Mouse (Mus musculus) right cerebral cortex, postnatal 36 days (tissue): ENCODE measurements around the gene Exo5.

Source experiments
- DNase-seq, 2 experiments: peaks; one replicate each; pipeline ENCODE4 v3.0.0; 2022; ENCODE audit warnings: low spot score in 2 of 2, mixed read lengths in 1 of 2

The Exo5 gene

DNA sequence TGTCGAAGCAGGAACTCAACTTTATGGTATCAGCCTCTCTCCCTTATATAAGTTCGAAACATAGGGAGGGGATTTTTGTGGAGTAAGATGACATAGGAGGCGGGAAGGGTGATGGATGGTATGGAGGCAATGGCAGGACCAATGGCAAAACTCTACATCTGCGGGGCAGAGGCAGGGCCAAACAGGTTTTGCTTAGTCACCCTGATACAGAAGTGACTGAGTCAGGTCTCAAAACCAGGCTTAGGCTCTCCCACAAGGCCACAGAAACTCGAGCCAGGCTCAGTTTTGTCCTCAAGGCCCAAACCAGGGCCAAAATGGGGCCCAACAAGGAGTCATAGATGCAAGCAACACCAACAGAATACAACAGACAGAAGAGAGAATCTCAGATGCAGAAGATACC is 19.2 kb downstream of the Exo5 start:
- DNase-seq, result no peak

DNA sequence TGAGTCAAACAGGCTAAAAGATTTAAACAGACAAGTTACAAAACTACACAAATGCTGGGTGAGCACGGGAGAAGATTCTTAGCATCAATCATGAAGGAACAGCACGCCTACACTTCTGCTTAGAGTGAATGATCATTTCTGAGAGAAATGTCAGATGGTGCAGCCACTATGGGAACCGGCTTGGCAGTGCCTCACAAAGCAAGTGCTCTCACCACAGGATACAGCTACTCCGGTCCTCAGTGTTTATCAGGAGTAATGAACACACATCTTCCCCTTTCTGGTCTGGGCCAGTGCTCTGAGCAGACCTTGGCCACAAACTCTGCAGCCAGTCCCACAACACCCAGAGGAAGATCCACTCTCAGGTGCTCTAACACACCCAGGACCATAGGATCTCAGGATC is 20.3 kb downstream of the Exo5 start:
- DNase-seq, result no peak

DNA sequence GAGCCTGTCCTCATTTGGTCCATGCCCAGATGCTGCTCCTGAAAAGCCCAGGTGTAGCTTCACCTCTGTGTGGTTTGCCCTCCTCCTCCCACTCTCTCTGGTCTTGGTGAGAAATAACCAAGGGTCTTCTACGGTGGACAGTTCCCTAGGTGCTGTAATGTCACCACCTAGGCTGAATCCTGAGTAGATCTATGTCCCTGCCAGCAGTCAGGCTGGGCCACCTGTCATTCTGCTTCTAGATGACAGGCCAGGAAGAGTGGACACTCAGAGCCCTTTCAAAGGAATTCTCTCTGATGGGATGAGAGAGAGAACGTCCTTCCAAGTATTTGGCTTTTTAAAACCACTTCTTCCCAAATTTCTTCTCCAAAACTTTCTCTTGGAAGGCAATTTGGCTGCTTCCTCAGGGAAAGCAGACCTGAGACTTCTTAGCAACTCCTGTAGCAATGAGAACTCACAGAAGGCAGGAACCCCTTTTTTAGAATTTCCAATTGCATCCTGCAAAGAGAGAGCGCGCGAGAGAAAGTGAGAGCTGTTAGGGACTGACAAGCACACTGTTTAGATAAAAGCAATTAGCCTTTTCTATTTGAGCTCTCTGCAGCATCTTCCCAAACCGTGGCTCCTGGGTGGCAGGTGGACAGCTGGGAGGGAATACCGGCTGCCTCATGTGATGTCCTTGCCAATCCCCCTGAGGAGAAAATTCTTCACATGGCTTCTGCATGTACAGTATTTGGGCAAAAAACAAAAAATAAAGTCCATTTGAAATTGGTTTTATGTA is 28.8 kb downstream of the Exo5 start:
- no peak for DNase-seq

DNA sequence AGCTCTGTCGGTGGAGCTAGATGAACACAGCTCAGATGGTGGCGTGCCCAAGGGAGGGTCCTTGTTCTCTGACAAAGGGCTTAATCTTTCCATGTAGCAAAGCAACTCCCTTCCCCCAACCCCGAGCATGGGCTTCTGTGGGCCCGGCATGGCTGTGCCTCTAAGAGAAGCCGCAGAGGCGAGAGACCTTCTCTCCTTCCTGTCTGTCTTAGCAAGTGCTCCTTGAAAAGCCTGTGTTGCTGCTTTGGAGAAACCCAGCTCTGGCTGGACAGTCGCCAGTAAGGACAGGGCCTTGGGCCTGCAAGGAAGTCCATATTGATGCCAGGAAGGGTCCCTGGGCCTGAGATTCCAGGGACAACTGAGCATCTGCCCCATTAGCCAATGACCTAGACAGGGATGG is 29.6 kb downstream of the Exo5 start:
- no peak for DNase-seq

DNA sequence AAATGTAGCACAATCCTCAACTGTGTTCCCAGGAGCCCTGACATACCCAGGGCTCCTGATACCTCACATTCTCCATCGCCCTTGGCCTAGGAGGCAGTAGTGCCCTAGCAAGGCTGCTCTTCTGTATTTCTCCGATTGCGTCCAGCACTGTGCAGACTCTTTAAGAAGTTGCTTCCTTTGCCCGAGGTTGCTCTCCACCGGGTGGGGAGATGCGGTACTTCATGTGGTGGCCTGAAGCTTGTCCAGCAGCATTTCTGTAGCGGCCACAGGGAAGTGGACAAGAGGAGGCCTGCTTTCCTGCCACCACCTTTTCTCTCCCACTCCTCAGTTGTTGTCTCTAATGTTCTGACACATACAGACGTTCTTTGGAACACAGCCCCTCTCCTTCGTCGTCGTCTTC is 30.2 kb downstream of the Exo5 start:
- no peak for DNase-seq

DNA sequence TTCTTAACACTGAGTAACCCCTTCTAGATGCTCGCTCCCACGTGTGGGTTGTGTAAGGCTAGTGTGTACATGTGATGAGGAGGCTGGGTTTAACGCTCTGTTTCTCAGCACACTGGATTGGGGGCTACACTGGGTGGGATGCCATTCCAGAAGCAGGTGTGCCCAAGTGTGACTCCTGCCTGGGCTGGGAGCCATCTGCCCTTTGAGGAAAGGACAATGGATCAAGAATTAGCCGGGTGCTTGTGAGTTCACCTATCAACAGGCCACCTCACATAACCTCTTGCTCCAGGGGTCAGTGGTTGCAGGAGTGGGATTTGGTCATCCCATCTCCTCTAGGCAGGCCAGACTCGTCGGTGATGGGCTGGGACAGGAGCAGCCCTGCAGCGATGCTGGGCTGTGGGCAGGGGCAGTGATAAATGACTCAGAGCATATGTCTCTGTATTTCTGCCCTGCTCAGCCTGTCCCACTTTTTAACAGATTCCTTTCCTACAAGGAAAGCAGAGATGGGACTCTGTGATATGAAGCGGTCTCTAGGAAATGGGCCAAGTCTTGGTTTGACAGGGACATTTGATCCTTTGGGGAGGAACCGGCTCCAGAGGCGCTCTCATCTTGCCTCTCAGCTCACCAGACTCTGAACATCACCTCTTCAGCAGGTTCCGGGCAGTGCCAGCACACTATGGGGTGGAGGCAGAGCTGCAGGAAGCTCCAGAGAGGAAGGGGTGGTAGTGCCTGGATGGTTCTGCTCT is 31.0 kb downstream of the Exo5 start:
- no peak for DNase-seq

DNA sequence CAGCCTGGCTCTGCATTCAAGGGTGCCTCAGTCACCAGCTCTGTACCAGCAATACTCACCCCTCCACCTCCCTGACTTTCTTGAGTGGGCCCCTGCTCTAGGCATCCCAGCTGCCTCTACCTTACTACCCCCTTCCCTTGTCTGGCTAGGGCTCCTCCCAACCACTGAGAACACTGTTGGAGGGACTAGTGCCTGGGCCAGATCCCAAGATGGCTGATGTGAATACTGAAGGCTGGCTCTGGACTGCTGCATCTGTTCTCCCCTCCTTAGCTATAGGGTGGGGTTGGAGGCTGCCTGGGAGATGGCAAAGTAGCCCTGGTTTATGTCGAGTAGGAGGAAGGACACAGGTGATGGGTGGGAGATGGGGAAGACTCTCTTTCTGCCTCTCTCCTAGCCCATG is 32.3 kb downstream of the Exo5 start:
- DNase-seq, result no peak

DNA sequence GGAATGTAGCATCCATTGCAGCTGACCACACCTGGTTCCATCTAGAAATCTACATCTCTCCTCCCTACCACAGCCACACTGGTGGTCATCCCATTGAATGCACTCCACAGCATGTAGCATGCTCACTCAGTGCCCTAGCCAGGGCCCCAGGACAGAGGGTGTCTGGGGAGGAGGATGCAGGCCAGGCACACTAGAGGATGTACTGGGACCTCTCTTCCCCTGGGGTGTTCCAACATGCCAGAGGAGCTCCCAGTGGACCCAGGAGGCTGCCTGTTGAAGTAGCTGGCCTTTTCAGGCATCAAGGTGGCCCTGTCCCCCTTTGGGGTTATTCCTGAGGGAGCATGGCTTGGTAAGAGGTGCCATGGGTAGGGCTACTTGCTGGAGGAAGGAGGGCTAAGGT is 32.9 kb downstream of the Exo5 start:
- DNase-seq, result no peak

DNA sequence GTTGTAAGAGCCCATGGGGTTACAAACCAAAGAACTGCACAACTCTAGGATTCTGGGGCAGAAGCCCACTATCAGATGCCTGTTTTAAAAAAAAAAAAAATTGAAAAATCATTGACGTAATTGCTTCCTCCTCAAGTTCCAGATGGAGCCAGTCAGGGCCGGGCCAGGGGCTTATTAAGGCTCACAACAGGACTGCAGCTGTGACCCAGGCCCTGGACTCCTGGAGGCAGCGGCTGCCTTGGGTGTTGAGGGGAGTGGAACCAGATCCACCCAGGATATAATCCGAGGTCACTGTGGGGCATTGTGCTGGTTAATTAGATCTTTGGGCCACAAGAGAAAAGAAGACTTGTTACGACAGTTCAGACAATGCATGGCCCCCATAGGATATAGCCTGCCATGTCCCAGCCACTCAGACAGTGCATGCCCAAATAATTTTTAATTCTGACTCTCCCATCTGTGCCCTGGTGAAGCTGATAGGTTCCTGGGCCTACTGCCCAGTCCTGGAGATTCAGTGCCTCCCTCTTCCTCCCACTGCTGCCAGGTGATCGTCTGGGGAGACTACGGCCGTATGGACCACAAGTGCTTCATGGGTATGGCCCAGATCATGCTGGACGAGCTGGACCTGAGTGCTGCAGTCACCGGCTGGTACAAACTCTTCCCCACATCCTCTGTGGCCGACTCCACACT is 33.9 kb downstream of the Exo5 start:
- no peak for DNase-seq

DNA sequence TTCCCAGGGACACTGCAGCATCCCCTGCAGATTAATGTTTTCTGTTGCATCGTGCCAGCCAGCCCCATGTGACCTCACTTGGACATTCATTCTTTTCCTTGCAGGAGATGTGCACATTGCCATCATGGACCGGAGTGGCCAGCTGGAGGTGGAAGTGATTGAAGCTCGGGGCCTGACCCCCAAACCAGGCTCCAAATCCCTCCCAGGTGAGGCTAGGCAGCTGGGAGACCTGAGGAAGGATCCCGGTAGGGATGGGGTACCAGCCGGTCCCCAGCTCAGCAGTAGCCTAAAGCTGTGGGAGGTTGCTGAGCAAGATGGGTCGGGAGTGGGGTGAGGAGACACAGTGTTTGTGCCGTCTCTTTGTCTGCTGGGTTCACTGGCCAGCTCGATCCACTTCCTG is 35.9 kb downstream of the Exo5 start:
- no peak for DNase-seq

DNA sequence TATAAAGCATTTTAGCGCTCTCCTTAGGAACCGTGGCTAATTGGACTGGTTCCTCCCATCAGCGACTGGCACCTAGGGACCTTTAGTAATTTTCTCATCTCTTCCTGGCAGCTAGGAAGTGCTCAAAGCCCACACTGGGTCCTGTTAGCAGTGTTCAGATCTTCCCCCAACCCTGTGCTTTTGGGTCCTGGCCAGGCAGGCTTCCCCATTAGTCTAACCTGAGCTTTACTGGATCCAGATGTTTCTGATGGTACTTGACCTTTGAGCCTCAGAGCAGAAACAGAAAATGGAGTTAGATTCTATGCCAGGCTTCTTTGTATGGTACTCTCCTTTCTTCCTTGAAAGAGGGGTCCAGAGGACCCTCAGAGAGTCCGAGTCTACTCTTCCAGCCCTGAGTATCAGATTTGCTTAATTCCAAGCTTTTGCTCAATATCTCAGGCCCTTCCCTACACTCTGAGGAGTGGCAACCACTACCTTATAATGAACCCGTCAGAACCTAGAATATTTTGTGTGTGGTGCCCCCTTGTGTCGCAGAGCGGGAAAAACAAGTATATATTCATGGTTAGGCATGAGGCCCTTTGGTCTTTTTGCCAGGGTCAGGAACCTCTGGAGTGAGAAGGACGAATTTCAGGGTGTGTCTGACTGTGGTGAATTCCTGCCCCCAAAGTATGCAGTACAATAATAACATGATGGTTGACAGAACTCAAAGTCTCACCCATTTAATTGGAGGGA is 37.3 kb downstream of the Exo5 start:
- DNase-seq, result peak in 1 of 2 experiments; percentile 29

DNA sequence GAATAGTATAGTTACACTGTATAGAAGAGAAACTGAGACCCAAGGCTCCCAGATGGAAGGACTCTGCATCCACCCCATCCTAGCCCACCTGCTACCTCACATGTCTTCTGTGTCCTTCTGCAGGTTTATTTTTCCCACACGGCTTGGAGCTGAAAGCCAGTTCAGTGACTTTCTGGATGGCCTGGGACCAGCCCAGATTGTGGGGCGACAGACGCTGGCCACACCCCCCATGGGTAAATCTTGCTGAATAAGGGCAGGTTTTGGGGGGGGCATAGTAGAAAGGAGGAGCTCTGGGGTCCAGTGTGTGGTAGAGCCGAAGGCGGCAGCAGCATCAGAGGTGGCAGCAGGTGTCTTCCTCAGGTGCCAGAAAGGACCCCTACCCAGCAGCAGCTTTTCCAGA is 38.0 kb downstream of the Exo5 start:
- no peak for DNase-seq

DNA sequence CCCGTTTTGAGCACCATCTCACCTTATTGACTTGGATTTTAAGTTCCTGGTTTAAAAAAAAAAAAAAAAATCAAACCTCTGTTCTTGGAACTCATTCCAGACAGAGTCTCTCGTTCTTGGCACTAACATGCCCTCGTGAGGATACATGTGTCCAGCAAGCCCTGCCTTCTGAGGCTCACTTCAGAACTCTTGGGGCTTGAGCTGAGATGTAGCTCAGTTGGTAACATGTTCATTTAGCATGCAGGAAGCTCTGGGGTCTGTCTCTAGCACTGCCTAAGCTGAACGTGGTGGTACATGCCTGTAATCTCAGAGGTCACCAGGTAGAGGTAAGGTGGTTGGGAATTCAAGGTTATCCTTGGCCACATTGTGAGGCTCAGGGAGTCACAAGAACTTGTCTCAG is 38.7 kb downstream of the Exo5 start:
- no peak for DNase-seq

DNA sequence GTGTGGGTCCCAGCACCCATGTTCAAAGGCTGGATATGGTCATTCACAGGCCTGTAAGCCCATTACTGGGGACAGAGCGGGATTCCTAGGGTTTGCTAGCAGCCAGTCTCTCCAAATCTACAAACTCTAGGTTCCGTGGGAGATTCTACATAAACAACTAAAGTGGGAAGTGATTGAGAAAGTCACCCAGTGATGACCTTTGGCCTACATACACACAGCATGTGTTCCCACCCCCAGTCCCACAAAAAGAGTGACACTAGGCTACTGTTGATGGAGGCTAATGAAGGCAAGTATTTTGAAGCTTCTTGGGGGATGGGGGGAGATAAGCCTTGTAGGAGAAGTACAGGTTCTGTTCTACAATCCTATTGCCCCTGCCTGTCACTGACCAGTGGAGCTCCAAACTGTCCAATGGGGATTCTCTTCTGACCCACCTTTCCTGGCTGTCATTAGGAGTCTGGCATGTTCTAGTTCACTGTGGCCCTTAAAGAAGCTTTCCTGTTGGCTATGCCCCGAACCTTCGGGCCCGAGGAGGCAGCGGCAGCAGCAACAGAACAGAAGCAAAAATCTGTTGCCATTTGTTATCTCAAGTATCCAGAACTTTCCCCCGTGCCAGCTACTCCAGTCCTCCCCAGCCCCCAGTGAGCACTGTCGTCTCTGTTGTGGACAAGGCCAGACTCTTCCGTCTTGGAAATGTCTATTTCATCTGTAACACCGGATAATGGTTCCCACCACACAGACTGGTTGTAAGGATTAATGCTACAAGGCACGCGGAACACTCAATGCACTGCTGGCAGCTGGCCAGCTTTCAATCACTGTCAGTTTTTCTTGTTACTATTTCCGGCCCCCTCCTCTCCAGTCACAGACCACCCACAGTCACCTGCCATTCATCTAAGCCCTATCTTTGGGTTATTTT is 39.4 kb downstream of the Exo5 start:
- no peak for DNase-seq

DNA sequence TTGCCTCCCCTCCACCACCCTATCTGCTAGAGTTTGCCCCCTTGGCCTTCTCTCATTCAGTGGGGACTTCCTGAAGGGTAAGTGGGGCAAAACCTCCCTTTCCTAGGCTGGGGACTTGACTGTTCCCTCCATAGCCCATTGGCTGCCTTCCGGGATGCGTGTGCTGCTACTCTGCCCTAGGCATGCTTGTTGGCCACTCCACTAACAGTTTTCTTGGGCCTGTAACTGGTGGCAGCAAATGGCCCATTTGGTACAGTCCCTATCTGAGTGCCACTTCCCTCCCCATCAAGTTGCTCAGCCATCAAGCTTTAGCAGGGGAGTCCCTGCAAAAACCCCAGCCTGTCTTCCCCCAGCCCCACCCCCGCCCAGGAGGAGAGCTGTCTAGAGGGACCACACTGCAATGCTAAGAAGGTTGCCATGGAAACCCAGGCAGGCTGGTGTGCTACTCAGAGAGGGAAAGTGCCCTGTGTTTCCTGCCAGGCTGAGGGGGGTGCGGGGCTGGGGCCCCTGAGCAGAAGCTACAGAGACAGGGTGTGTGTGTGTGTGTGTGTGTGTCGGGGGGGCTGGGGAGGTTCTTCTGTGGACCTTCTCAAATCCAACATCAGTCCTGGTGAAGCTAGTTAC is 42.7 kb downstream of the Exo5 start:
- peak in 1 of 2 experiments; percentile 68 for DNase-seq

DNA sequence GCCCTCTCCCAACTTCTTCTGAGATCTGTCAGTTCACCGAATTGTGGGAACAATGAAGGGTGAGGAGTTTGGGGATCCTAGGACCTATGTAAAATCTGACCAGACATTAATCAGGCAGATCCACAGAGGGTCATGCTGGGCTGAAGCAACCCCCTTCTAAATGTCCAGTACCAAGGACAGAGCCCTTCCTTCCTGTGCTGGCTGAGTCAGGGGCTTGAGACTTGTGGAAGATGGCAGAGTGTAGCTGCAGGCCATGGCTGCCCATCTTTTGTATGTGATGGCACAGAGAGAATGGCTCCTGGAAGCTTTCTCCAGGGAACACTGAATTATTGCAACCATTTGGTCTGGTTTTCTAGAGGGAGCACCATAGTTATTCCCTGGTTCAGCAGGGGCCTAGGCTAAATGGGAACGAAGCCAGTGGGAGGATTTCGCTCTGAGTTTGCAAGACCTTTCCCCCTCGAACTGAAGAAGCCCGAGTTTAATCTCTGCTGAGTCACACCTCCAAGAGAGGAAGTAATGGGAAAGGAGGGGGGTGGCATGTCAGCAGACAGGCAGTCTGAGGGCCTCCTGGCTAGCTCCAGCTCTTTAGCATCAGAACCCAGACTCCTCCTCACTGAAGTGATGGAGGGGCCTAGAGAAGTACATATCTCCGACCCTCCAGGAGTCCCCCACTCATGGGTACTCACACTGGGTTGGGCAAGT is 43.9 kb downstream of the Exo5 start:
- DNase-seq, result no peak

DNA sequence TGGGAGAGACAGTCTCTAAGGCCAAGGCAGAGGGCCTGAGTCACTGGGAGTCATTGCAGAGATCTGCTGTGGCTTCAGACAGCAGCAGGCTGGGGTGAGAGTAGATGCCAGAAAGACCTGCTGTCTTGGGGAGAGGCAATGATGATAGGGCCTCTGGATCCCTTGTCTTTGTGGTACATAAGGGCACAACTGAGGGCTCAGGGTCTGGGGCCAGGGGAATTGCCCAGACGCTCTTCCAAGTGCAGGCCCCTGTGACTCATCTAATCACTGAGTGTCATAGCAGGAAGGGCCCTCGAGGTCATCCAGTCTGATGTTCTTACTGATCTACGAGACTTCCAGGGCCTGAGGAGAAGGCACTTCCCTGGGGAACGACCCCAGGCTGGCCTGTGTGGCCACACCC is 45.4 kb downstream of the Exo5 start:
- no peak for DNase-seq

DNA sequence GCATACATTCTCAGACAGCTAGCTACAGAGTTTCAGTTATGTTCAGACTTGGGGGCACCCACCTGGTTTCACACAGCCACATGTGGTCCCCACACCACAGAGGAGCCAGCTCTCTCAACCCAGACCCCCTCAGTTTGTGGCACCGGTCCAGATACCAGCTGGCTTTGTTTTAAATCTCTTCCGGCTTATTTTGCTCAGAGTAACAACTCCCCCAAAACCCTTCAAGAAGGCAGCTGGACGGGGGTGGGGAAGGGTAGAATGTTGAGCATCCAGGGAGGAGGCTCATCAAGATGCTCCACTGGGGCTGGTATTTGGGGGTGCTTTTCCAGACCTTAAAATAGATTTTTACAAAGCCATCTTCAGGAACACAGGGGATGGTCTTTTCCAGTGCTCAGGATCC is 46.1 kb downstream of the Exo5 start:
- peak in 1 of 2 experiments; percentile 61 for DNase-seq

DNA sequence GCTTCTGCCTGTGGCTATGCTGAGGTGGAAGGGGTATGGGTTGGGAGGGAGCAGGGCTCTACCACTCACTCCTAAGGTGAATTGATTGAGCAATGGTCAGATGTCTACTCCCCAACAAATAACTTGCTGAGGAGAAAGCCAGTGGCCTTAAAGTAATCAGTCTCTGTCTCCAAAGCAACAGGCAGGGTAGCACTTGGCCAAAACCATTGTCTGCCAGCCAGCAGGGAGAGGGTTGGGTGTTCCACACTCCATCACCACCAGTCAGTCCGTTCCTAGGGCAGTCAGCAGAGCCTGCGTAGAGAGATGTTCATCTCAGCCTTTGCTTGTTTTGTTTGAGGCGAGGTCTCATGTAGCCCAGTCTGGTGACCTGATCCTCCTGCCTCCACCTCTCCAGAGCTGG is 48.9 kb downstream of the Exo5 start:
- no peak for DNase-seq
